Mouse (Mus musculus) brain, embryonic 14.5 days (tissue): ENCODE data around the gene Farsb.

ENCODE experiments used
- CTCF ChIP-seq: fragments of 200-500 bp; IDR thresholded peaks from 2 replicates; pipeline ENCODE4 v1.5.1; 2012; ENCODE audit warnings: inconsistent platforms, mild to moderate bottlenecking, moderate library complexity, borderline replicate concordance; ENCODE audit not compliant: insufficient read depth, insufficient read length; ENCODE audit errors: extremely low read depth
- POLR2A ChIP-seq: fragments of 200-500 bp; IDR thresholded peaks from 2 replicates; pipeline ENCODE4 v1.6.1; 2012; ENCODE audit warnings: mild to moderate bottlenecking, inconsistent platforms, borderline replicate concordance; ENCODE audit not compliant: poor library complexity, insufficient read depth, insufficient read length, severe bottlenecking; ENCODE audit errors: extremely low read depth

- TF ChIP-seq CTCF, result no peak
- TF ChIP-seq POLR2A, result no peak
Measured at GRCm38 (mm10) chr1:78388848-78389247, 99.8 kb downstream of the Farsb start.
